Mouse (Mus musculus): Measurements from ENCODE around the gene Ets1.

DNA sequence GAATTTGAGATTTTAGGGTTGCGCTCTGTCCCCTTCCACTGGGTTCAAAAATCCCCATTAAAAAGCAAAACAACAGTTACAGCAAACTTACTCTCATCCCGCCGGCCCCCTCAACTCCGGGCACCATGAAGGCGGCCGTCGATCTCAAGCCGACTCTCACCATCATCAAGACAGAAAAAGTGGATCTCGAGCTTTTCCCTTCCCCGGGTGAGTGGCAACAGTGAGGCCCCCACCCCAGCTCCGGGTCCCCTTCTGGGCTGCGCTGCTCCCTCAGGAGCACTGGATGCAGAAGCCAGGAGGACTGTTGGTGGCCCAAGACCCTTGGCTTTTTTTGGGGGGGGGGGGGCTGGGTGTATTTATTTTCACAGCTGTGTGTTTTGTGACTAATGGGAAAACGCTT lies 60.2 kb downstream of the Ets1 start:
- TF ChIP-seq CTCF (IDR thresholded peaks at IDR 0.05; ENCODE audit: low read depth, low read length) (no peak), TAL1 (conservative IDR thresholded peaks at IDR 0.05; ENCODE audit: low read depth, low read length) (no peak), GATA2 (IDR thresholded peaks at IDR 0.05; ENCODE audit: borderline replicate concordance, low read depth, low read length) (no peak), GATA1 (IDR thresholded peaks at IDR 0.05; ENCODE audit: borderline replicate concordance, low read length) (no peak)

All from G1E (cell line).